Mouse (Mus musculus) neutrophil, adult 83 days (primary cell): ENCODE results near the gene Cnga2. TPM values are rescaled to one million over a fixed set of nuclear protein-coding genes. Genes with fewer than 3 reads are reported as not detected.

Source experiments
- total RNA-seq, 2 experiments: library from RNA; stranded (reverse); gene quantifications; one replicate each; pipeline ENCODE4 v1.2.4; 2023

Cnga2 gene
- total RNA-seq: not detected

DNA sequence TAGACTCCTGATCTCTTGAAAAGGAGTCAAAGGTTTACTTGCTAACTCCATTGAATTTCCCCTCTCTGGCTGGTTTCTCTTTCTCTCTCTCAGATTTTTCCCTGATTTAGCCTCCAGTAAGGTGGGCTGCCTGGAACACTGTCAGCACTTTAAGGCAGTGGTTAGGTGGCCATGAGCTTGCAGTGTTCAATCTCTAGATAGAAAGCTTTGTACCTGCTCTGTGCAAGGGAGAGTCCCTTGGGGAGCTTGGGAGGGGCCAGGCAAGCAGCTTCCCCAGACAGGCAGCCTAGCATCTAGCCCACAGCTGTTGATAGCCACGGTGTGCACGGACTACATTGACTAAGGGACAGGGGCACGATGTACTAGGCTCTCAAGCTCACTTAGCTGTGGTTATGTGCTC lies at the start of gene Cnga2:
Gene Cnga2 (plus strand): TSS at position 301 of the 400 bp plus-strand sequence.

DNA sequence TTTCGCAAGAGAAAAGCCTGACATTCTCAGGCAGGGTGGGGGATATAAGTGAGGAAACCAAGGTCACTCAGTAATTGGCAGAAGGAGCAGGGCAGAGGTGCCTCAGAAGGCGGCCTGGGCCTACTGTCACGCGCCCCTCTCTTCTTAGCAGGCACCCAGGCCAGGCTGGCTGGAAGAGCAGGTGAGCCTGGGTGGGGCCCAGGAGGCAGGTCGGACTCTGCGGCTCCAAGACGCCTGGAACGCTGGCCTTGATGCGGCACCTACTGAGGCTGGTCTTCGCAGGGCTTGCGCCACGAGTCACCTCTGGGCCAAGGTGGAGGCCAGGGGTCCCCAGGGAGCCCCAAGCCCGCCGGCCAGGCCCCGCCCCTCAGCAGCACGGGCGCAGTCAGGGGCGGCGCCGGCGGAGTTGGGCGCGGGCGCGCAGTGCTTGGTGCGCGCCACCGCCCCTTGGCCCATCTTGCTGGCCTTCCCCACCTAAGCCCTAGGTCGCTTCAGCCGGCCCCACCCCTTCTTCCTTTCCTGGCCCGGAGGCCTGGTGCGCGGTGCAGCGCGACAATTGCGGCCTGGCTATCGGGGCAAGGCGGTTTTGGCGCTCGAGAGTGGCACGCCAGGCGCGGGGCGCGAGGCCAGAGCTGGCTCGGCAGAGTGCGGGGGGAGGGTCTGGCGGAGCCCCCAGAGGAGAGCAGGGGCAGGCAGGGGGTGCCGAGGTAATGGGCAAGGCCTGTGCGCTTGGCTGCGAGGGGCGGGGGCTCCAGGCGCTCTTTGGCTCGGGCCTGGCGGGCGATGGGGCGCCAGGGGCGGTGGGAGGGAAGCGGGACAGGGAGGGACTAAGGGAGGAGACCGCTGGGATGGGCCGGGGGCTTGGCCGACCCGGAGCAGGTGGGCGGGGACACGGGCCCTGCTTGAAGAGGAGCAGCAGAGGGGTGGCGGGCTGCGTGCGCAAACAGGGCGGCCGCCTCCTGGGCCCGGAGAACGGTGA lies 29.3 kb upstream of the Cnga2 start, which contains the start of gene Prrg3:
Gene Prrg3 (plus strand): TSS at position 552 of the 979 bp plus-strand sequence.

DNA sequence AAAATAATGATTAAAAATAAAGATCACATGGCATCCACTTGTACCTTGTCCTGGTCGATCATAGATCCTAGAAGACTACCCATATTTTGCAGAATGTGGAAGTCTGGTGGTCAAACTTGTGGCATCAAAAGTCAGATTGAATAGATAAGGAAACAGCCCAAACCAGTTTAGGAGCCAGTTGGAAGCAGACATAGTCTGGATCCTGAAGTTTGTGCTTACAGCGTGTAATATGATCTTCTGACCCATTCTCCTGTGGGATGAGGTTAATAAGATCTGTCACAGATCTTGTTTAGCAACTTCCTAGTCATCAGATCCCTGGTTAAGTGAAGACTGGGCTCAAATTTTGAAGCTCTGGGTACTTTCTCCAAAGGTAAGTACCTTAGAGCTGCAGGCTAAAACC lies 19.0 kb upstream of the Cnga2 start, which contains the start of gene Fate1:
Gene Fate1 (plus strand): TSS at position 301 of the 400 bp plus-strand sequence.

Other genes starting within 250 kb of the Cnga2 start
- 10 to 100 TPM; 10.8 to 11.7 TPM for gene Vma21, start 175.9 kb upstream of the Cnga2 start, total RNA-seq
- gene Gm1141, start 70.8 kb upstream of the Cnga2 start, total RNA-seq: not detected
- not detected for gene Prrg3, start 29.2 kb upstream of the Cnga2 start, total RNA-seq
- gene Fate1, start 18.9 kb upstream of the Cnga2 start, total RNA-seq: not detected
- gene Magea4, start 230.2 kb downstream of the Cnga2 start, total RNA-seq: not detected